Mouse (Mus musculus) spleen, adult 2 months (tissue): ENCODE data around the gene Pdgfa. TPM values are rescaled to one million over a fixed set of nuclear protein-coding genes. Genes with fewer than 3 reads are reported as not detected.
A peak's percentile ranks its signal among the peaks of the same experiment; 100 is the strongest.

Source experiments
- DNase-seq, 2 experiments: peaks; one replicate each; pipeline versions ENCODE4 v3.0.0 to v3.0.0-alpha.2; 2012 to 2021; ENCODE audit warnings: low spot score in 2 of 2, low read depth in 1 of 2
- H3K27ac ChIP-seq: fragments of 200-500 bp; 2 replicates; pipeline ENCODE4 v1.5.1; 2012; ENCODE audit warnings: low read length, inconsistent platforms; ENCODE audit not compliant: insufficient read depth
- H3K27me3 ChIP-seq: fragments of 200-500 bp; 2 replicates; pipeline ENCODE4 v1.6.1; 2012; ENCODE audit warnings: mild to moderate bottlenecking, moderate library complexity, low read length, inconsistent platforms; ENCODE audit not compliant: control insufficient read depth, insufficient read depth
- H3K36me3 ChIP-seq: fragments of 200-500 bp; 2 replicates; pipeline ENCODE4 v1.6.1; 2012; ENCODE audit warnings: mild to moderate bottlenecking, low read length, inconsistent platforms; ENCODE audit not compliant: control insufficient read depth, insufficient read depth
- H3K4me1 ChIP-seq: fragments of 200-500 bp; 2 replicates; pipeline ENCODE4 v1.6.1; 2011; ENCODE audit warnings: inconsistent platforms; ENCODE audit not compliant: control insufficient read depth, insufficient read depth, insufficient read length
- H3K4me3 ChIP-seq: fragments of 200-500 bp; 2 replicates; pipeline ENCODE4 v1.5.1; 2011; ENCODE audit warnings: mild to moderate bottlenecking, inconsistent platforms; ENCODE audit not compliant: insufficient read depth, insufficient read length; ENCODE audit errors: extremely low read depth
- CTCF ChIP-seq: fragments of 200-500 bp; IDR thresholded peaks from 2 replicates; pipeline ENCODE4 v1.5.1; 2011; ENCODE audit warnings: mild to moderate bottlenecking, inconsistent platforms; ENCODE audit not compliant: insufficient read depth, insufficient read length, insufficient replicate concordance; ENCODE audit errors: extremely low read depth
- POLR2A ChIP-seq: fragments of 200-500 bp; IDR thresholded peaks from 2 replicates; pipeline ENCODE4 v1.6.1; 2011; ENCODE audit warnings: low read depth, low read length, inconsistent platforms
- WGBS: fragments of 180-500 bp; shearing (Covaris S2); methylation state at CpG from one replicate; pipeline ENCODE4 v1.1.7; 2018; 5-methylcytosine and 5-hydroxymethylcytosine counted together
- polyA plus RNA-seq: library from polyadenylated mRNA; depleted of rRNA; stranded (reverse); fragments of >200 nt; gene quantifications from 2 replicates; pipeline ENCODE4 v1.2.3, GENCODE M21; 2012

Gene Pdgfa
- polyA plus RNA-seq, 1 experiment: 7.1 TPM

GRCm38 (mm10) chr5:139007141-139007775, 10.1 kb upstream of the Pdgfa start:
- Histone ChIP-seq H3K27me3 (no peaks in the 10 kb centered on the region), H3K4me1 (no peaks in the 10 kb centered on the region), H3K4me3 (no peak overlapping the region), H3K36me3 (no peaks in the 10 kb centered on the region), H3K27ac (no peak overlapping the region)
- DNase-seq: no peak
- 67% methylated on average over 4 of the region's 4 CpGs for WGBS
- TF ChIP-seq POLR2A (no peak), CTCF (no peak)

DNA sequence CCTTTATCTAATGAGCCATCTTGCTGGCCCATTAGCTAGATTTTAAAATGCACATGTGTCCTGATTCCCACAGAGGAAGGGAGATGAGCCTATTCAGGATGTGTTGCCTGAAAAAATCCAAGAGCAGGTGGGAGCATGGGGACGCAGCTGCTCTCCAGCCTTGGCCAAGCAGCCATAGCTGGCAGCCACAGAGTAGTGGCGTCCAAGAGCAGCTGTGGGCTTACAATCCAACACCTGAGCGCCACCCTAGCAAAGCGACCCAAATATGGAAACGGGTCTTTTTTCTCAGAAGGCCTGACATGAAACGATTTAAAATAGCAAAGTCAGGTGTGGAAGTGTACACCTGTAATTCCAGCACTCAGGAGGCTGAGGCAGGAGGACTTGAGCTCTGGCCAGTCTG, 7.4 kb upstream of the Pdgfa start:
- no peak overlapping the region for H3K27ac ChIP-seq
- H3K36me3 ChIP-seq: no peaks in the 10 kb centered on the region
- TF ChIP-seq POLR2A (no peak), CTCF (no peak)
- H3K27me3 ChIP-seq: no peaks in the 10 kb centered on the region
- H3K4me1 ChIP-seq: no peaks in the 10 kb centered on the region
- WGBS: 85% methylated on average over 6 of the region's 6 CpGs
- no peak for DNase-seq
- H3K4me3 ChIP-seq: no peak overlapping the region

GRCm38 (mm10) chr5:138999716-139000115, 2.5 kb upstream of the Pdgfa start:
- TF ChIP-seq POLR2A (no peak), CTCF (no peak)
- 75% methylated on average over 7 of the region's 7 CpGs for WGBS

DNA sequence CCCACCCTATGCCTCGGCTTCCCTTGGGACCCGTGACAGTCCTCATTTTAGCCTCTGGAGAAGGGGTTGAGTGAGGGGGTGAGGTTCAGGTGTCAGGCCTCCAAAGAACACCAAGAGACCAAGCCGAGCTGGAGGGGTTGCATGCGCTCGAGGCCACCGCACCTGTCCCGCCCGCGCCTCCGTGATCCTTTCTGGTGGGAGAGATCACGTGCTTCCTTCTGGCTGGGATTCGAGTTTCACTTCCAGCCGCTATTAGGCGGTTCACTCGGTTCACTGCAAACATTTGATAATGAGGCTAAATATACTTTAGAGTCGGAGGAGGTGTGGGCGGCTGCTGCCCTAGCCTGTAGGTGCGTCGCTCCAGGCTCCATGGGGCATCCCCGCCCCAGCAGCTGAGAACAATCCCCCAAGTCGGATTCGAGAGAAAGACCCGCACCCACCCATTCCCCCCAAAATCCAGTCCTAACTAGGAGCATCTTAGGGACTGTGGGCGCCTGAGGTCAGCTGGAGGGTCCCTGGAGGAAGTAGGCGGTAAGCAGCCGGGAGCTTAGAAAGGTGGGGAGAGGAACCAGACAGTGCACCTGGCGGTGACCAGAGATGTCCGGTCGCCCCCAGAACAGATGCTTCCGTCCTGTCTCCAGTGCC, 888 bp upstream of the Pdgfa start:
- Histone ChIP-seq H3K27ac (no peak overlapping the region), H3K36me3 (no peaks in the 10 kb centered on the region), H3K4me1 (peaks cover 7% of the 10 kb centered on the region), H3K4me3 (no peak overlapping the region), H3K27me3 (peaks cover 31% of the 10 kb centered on the region)
- 2% methylated on average over 30 of the region's 30 CpGs for WGBS
- no peak for DNase-seq
- TF ChIP-seq POLR2A (no peak), CTCF (no peak)

More at GRCm38 (mm10) chr5:138999716-139000115, 2.5 kb upstream of the Pdgfa start:
- no peak for DNase-seq
- H3K27ac ChIP-seq: no peak overlapping the region
- H3K4me3 ChIP-seq: no peak overlapping the region
- H3K27me3 ChIP-seq: peaks cover 25% of the 10 kb centered on the region
- no peaks in the 10 kb centered on the region for H3K36me3 ChIP-seq
- peaks cover 7% of the 10 kb centered on the region for H3K4me1 ChIP-seq

GRCm38 (mm10) chr5:138996322-138997073, 672 bp downstream of the Pdgfa start:
- 29% methylated on average over 24 of the region's 24 CpGs for WGBS
- Histone ChIP-seq H3K4me3 (no peak overlapping the region), H3K36me3 (no peaks in the 10 kb centered on the region), H3K4me1 (peaks cover 7% of the 10 kb centered on the region), H3K27me3 (peaks cover 32% of the 10 kb centered on the region), H3K27ac (no peak overlapping the region)
- no peak for DNase-seq
- no peak for TF ChIP-seq POLR2A
- TF ChIP-seq CTCF: no peak

- WGBS: under 1% methylated on average over 42 of the region's 52 CpGs
- TF ChIP-seq POLR2A: no peak
- no peak for TF ChIP-seq CTCF
- Histone ChIP-seq H3K4me3 (peak overlapping the region; percentile 35), H3K27me3 (peaks cover 32% of the 10 kb centered on the region), H3K36me3 (no peaks in the 10 kb centered on the region), H3K27ac (peak overlapping the region; percentile 19; the same call in 1 of the 2 replicates), H3K4me1 (peaks cover 7% of the 10 kb centered on the region)
- no peak for DNase-seq
Measured at GRCm38 (mm10) chr5:138995721-138996311, 1.4 kb downstream of the Pdgfa start.
